Mouse (Mus musculus) C2C12 (cell line): Measurements from ENCODE around the gene Otoa.

Source experiments
- CTCF ChIP-seq: IDR thresholded peaks from one replicate; pipeline ENCODE4 v1.5.1; 2011; ENCODE audit not compliant: control insufficient read depth, insufficient read depth, insufficient read length
- FOSL1 ChIP-seq: IDR thresholded peaks from one replicate; pipeline ENCODE4 v1.8.0; 2011; ENCODE audit warnings: mild to moderate bottlenecking, low read length; ENCODE audit not compliant: poor library complexity, insufficient read depth, severe bottlenecking
- MAX ChIP-seq: IDR thresholded peaks from one replicate; pipeline ENCODE4 v1.6.1; 2011; ENCODE audit warnings: mild to moderate bottlenecking, control low read depth
- MYOG ChIP-seq: IDR thresholded peaks from one replicate; pipeline ENCODE4 v1.6.1; 2011; ENCODE audit not compliant: control insufficient read depth, insufficient read length; ENCODE audit errors: extremely low read depth
- USF1 ChIP-seq: IDR thresholded peaks from one replicate; pipeline ENCODE4 v1.6.1; 2011; ENCODE audit warnings: low read depth, mild to moderate bottlenecking, control low read depth, moderate library complexity

DNA sequence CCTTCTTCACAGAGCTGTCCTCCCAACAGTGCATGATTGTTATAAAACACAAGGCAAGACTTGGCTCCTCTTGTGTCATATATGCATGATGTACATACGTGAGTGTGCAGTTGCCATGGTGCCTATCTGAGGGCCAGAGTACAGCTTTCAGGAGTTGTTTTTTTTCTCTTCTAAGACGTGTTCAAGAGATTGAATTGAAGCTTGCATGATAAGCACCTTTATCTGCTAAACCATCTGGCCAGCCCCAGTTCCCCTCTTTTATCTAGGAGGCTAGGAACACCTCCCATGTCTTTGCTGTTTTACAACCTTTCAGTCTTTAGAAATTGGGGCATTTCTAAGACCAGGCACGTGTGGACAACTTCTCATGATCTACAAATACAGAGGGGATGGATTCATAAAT, 30.3 kb downstream of the Otoa start:
- TF ChIP-seq CTCF (no peak), FOSL1 (no peak), MAX (no peak), MYOG (no peak), USF1 (no peak)
